Mouse (Mus musculus): ENCODE data around the gene Mapk11. TPM values are rescaled to one million over a fixed set of nuclear protein-coding genes. Genes with fewer than 3 reads are reported as not detected.

Gene Mapk11
- polyA plus RNA-seq, 1 experiment from 2014 or later = 16.1 TPM

- 91% methylated on average over 5 of the region's 5 CpGs for WGBS
- no peak overlapping the region for H3K4me3 ChIP-seq
- no peak for DNase-seq (ENCODE audit: low spot score)
- no peak overlapping the region for H3K27ac ChIP-seq (replicated peaks)
- H3K9me3 ChIP-seq = no peaks in the 10 kb centered on the region
- H3K27me3 ChIP-seq (replicated peaks; ENCODE audit: low read depth, poor library complexity, severe bottlenecking) = peaks cover 39% of the 10 kb centered on the region
- peaks cover 38% of the 10 kb centered on the region for H3K4me1 ChIP-seq
- H3K36me3 ChIP-seq (replicated peaks) = peaks cover 15% of the 10 kb centered on the region
These were observed 12.8 kb downstream of the Mapk11 start for GRCm38 (mm10) chr15:89136461-89137155.

GRCm38 (mm10) chr15:89131316-89131715 lies 18.1 kb downstream of the Mapk11 start:
- peaks cover 32% of the 10 kb centered on the region for H3K36me3 ChIP-seq (replicated peaks)
- no peaks in the 10 kb centered on the region for H3K27me3 ChIP-seq (replicated peaks; ENCODE audit: low read depth, poor library complexity, severe bottlenecking)
- no peak for DNase-seq (ENCODE audit: low spot score)
- H3K4me3 ChIP-seq = no peak overlapping the region
- WGBS = 85% methylated on average over 3 of the region's 3 CpGs
- H3K9me3 ChIP-seq = no peaks in the 10 kb centered on the region
- H3K4me1 ChIP-seq = peaks cover 16% of the 10 kb centered on the region
- H3K27ac ChIP-seq (replicated peaks) = no peak overlapping the region

GRCm38 (mm10) chr15:89130245-89130644 lies 19.2 kb downstream of the Mapk11 start:
- DNase-seq (ENCODE audit: low spot score) = no peak

GRCm38 (mm10) chr15:89128382-89129350 lies 20.8 kb downstream of the Mapk11 start, which contains the start of gene Hdac10:
TSS of gene Hdac10 (minus strand) at chr15:89128700.
- Histone ChIP-seq H3K4me1 (peaks cover 23% of the 10 kb centered on the region), H3K27me3 (replicated peaks; ENCODE audit: low read depth, poor library complexity, severe bottlenecking) (no peaks in the 10 kb centered on the region), H3K36me3 (replicated peaks) (peaks cover 38% of the 10 kb centered on the region), H3K9me3 (no peaks in the 10 kb centered on the region), H3K4me3 (peak within 1 kb of the TSS; percentile 72), H3K27ac (replicated peaks) (peak within 1 kb of the TSS; percentile 89)
- peak; percentile 86 for DNase-seq (ENCODE audit: low spot score)
- WGBS = 3% methylated on average over 36 of the region's 36 CpGs

More at GRCm38 (mm10) chr15:89130245-89130644, 19.2 kb downstream of the Mapk11 start:
- Histone ChIP-seq H3K36me3 (replicated peaks) (peaks cover 35% of the 10 kb centered on the region), H3K9me3 (no peaks in the 10 kb centered on the region), H3K4me3 (no peak overlapping the region), H3K27me3 (replicated peaks; ENCODE audit: low read depth, poor library complexity, severe bottlenecking) (no peaks in the 10 kb centered on the region), H3K4me1 (peaks cover 16% of the 10 kb centered on the region), H3K27ac (replicated peaks) (no peak overlapping the region)

- WGBS = 82% methylated on average over 8 of the region's 8 CpGs
- H3K27ac ChIP-seq (replicated peaks) = no peak overlapping the region
- peaks cover 32% of the 10 kb centered on the region for H3K36me3 ChIP-seq (replicated peaks)
- no peaks in the 10 kb centered on the region for H3K27me3 ChIP-seq (replicated peaks; ENCODE audit: low read depth, poor library complexity, severe bottlenecking)
- peaks cover 28% of the 10 kb centered on the region for H3K4me1 ChIP-seq
- no peaks in the 10 kb centered on the region for H3K9me3 ChIP-seq
- H3K4me3 ChIP-seq = peak overlapping the region; percentile 72
- no peak for DNase-seq (ENCODE audit: low spot score)
These were observed 22.0 kb downstream of the Mapk11 start for GRCm38 (mm10) chr15:89127364-89127940.

- DNase-seq (ENCODE audit: low spot score) = no peak
- H3K27me3 ChIP-seq (replicated peaks; ENCODE audit: low read depth, poor library complexity, severe bottlenecking) = no peaks in the 10 kb centered on the region
- H3K4me1 ChIP-seq = peaks cover 37% of the 10 kb centered on the region
- 91% methylated on average over 8 of the region's 8 CpGs for WGBS
- no peak overlapping the region for H3K4me3 ChIP-seq
- peaks cover 23% of the 10 kb centered on the region for H3K36me3 ChIP-seq (replicated peaks)
- H3K27ac ChIP-seq (replicated peaks) = no peak overlapping the region
- no peaks in the 10 kb centered on the region for H3K9me3 ChIP-seq
These were observed 22.8 kb downstream of the Mapk11 start for GRCm38 (mm10) chr15:89126622-89127021.

- 92% methylated on average over 9 of the region's 9 CpGs for whole genome bisulfite sequencing
- peaks cover 49% of the 10 kb centered on the region for H3K4me1 ChIP-seq
- no peaks in the 10 kb centered on the region for H3K27me3 ChIP-seq (replicated peaks; ENCODE audit: low read depth, poor library complexity, severe bottlenecking)
- H3K4me3 ChIP-seq = no peak overlapping the region
- H3K36me3 ChIP-seq (replicated peaks) = peaks cover 19% of the 10 kb centered on the region
- no peak for DNase-seq (ENCODE audit: low spot score)
- H3K9me3 ChIP-seq = no peaks in the 10 kb centered on the region
- no peak overlapping the region for H3K27ac ChIP-seq (replicated peaks)
These were observed 24.1 kb downstream of the Mapk11 start for GRCm38 (mm10) chr15:89125351-89125750.

- H3K36me3 ChIP-seq (replicated peaks) = peaks cover 23% of the 10 kb centered on the region
- DNase-seq (ENCODE audit: low spot score) = no peak
- peaks cover 59% of the 10 kb centered on the region for H3K4me1 ChIP-seq
- whole genome bisulfite sequencing = 89% methylated on average over 3 of the region's 3 CpGs
- peak overlapping the region; percentile 77 for H3K4me3 ChIP-seq
- no peak overlapping the region for H3K27ac ChIP-seq (replicated peaks)
- H3K9me3 ChIP-seq = no peaks in the 10 kb centered on the region
- H3K27me3 ChIP-seq (replicated peaks; ENCODE audit: low read depth, poor library complexity, severe bottlenecking) = no peaks in the 10 kb centered on the region
These were observed 25.1 kb downstream of the Mapk11 start for GRCm38 (mm10) chr15:89124312-89124711.

- Histone ChIP-seq H3K27me3 (replicated peaks; ENCODE audit: low read depth, poor library complexity, severe bottlenecking) (no peaks in the 10 kb centered on the region), H3K9me3 (no peaks in the 10 kb centered on the region), H3K36me3 (replicated peaks) (peaks cover 30% of the 10 kb centered on the region), H3K4me3 (peak overlapping the region; percentile 77), H3K4me1 (peaks cover 53% of the 10 kb centered on the region), H3K27ac (replicated peaks) (peak overlapping the region; percentile 86)
- DNase-seq (ENCODE audit: low spot score) = peak; percentile 72
- 37% methylated on average over 11 of the region's 11 CpGs for WGBS
These were observed 25.8 kb downstream of the Mapk11 start for GRCm38 (mm10) chr15:89123595-89123994.

- Histone ChIP-seq H3K36me3 (replicated peaks) (peaks cover 38% of the 10 kb centered on the region), H3K27ac (replicated peaks) (peak within 1 kb of the TSS; percentile 86), H3K4me3 (peak within 1 kb of the TSS; percentile 77), H3K4me1 (peaks cover 47% of the 10 kb centered on the region), H3K9me3 (no peaks in the 10 kb centered on the region), H3K27me3 (replicated peaks; ENCODE audit: low read depth, poor library complexity, severe bottlenecking) (no peaks in the 10 kb centered on the region)
- WGBS = under 1% methylated on average over 47 of the region's 47 CpGs
- DNase-seq (ENCODE audit: low spot score) = peak; percentile 95
These were observed 26.6 kb downstream of the Mapk11 start, which contains the start of gene Tubgcp6 for GRCm38 (mm10) chr15:89122649-89123366. TSS of gene Tubgcp6 (minus strand) at chr15:89123112.

- Histone ChIP-seq H3K9me3 (no peaks in the 10 kb centered on the region), H3K4me1 (peaks cover 31% of the 10 kb centered on the region), H3K4me3 (no peak overlapping the region), H3K27me3 (replicated peaks; ENCODE audit: low read depth, poor library complexity, severe bottlenecking) (no peaks in the 10 kb centered on the region), H3K36me3 (replicated peaks) (peaks cover 80% of the 10 kb centered on the region), H3K27ac (replicated peaks) (no peak overlapping the region)
- DNase-seq (ENCODE audit: low spot score) = no peak
These were observed 31.4 kb downstream of the Mapk11 start for GRCm38 (mm10) chr15:89118007-89118406.

GRCm38 (mm10) chr15:89110147-89110546 lies 39.3 kb downstream of the Mapk11 start:
- Histone ChIP-seq H3K27me3 (replicated peaks; ENCODE audit: low read depth, poor library complexity, severe bottlenecking) (no peaks in the 10 kb centered on the region), H3K36me3 (replicated peaks) (peaks cover 100% of the 10 kb centered on the region), H3K4me3 (no peak overlapping the region), H3K9me3 (no peaks in the 10 kb centered on the region), H3K27ac (replicated peaks) (no peak overlapping the region), H3K4me1 (no peaks in the 10 kb centered on the region)
- no peak for DNase-seq (ENCODE audit: low spot score)
- WGBS = 89% methylated on average over 9 of the region's 9 CpGs

All from embryonic facial prominence, embryonic 10.5 days (tissue).